Mouse (Mus musculus) erythroblast, adult 5-6 weeks (primary cell): ENCODE data around the gene Zdhhc22. TPM values are rescaled to one million over a fixed set of nuclear protein-coding genes. Genes with fewer than 3 reads are reported as not detected.

Experiments
- ATAC-seq: replicated peaks from 2 replicates; pipeline ENCODE4 v1.8.0; 2016; ENCODE audit warnings: moderate number of reproducible peaks, mild to moderate bottlenecking, moderate TSS enrichment, inconsistent platforms; ENCODE audit not compliant: poor library complexity, low FRiP score, severe bottlenecking
- total RNA-seq, 2 experiments: library from RNA; stranded (forward) in 1 of 2; stranded (reverse) in 1 of 2; fragments of 150-400 nt in 1 of 2; fragments of 200-764, 138-1000 nt in 1 of 2; gene quantifications; 2 replicates each; pipeline versions ENCODE4 v1.2.3 to v1.2.4; 2015 to 2017; ENCODE audit warnings: low replicate concordance in 2 of 2

The Zdhhc22 gene
- not detected in 2 replicates for total RNA-seq (2015; ENCODE audit: low replicate concordance)
- total RNA-seq (2017; ENCODE audit: low replicate concordance) = 0.43 TPM in 1 of 2 replicates, not detected in the other

DNA sequence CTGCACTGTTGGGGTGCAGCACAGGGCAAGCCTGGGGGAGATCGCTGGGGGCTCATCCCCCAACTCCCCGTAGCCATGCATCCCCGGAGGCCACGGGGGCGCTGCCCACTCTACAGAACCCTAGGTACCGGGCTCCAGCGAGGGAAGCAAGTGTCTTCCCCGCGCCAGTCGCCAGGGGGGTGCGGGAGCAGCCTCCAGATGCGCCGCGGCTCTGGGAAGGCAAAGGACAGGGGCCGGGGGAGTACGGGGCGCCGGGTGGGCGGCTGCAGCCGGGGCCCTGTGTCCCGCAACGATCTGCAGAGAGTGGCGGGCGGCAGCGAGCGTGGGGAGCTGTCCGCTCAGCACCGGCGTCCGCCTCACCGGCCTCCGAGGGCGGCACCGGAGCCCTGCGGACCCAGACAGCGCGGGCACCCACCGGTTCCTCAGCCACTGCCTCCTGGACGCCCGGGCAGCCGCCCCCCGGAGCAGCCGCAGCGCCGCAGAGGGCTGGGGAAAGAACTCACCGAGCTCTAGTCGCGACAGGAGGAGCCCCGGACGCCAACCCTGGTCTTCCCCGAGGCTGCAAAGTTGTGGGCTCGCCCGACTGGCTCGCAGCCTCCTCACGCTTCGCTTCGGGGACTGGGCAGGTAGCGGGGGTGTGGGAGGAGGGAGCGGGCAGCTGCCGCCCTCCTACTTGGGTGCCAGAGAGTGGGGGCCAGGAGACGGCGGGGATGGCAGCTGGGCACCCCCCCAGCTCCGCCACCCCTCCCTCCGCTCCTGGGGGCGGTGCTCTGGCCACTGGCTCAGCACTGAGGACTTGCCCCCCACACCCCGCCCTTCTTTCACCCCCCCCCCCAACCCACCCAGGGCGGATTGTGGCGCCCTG lies at the start of gene Zdhhc22:
Gene Zdhhc22, minus strand, starts transcription at position 541 of the 865 bp plus-strand sequence.
- no peak for ATAC-seq

DNA sequence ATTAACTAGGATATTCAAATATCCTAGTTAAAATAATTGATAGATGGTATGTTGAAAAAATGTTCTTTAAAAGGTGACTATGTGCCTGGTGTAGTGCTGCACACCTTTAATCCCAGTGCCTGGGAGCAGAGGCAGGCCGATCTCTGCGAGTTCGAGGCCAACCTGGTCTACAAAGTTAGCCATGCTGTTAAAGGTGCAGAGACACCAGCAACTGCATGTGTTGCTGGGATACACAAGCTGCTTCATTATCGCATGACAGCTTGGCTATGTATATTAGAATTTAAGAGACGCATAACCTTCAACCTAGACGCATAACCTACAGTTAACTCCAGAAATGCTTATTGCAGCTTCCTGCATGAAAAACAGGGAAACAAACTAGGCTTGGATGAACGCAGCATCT lies 46.4 kb upstream of the Zdhhc22 start:
- no peak for ATAC-seq

DNA sequence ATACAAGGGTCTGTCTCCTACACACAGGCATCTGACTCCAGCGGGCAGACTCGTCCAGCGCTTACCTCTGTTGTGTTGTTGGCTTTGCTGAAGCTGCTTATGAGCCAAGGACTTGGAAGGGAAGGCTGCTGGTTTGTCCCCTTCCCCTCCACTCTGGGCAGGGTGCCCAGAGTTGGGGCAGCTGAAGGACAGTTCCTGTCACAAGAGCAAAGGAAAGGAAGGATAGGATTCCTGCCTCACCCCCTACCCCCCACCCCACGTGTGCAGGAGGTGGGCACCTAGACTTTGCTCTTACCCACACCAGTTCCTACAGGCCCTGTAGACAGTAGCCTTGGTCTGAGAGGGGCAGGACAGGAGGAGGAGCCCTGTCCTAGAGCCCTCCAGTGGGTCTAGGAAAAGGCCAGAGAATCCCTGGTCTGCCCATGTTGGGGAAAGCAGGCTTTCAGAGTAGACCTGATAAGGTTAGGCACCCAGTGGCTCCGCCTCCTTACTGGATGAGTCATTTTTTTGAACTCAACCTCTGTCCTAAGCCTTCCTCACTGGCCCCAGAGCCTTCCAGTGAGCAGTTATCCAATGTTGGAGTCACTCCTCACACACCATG lies 41.0 kb upstream of the Zdhhc22 start:
- no peak for ATAC-seq

DNA sequence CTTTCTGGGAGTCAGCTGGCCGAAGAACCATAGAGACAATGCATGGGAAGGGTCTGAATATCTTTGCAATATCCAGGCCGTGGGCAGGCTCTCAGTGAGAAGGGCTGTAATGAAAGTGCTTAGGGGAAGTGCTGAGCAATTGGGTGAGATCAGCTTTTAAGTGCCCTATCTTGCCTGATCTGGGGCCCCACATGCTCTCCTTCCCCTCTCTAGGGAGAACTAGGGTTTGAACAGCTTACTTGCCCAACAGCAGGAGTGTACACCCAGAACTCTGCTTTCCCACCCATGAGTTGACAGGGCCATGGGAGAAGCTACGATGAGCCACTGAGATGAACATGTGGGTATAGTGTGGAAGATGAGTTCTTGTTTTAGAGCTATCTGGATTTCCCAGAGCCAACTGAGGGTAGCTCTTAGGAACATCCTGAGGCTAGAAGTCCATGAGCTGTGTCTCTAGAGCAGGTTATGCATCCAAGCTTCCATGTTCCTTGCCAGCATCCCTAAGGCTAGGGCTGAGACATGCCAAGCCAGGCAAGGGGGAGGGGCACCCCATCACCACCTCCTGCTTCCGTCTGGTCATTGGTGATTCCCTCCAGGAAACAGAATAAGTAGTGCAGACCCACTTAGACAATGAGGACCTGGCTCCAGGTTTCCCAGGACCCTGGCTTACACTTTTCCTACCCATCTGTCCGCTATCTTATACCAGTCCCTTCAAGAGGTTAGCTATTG lies 39.2 kb upstream of the Zdhhc22 start:
- no peak for ATAC-seq

DNA sequence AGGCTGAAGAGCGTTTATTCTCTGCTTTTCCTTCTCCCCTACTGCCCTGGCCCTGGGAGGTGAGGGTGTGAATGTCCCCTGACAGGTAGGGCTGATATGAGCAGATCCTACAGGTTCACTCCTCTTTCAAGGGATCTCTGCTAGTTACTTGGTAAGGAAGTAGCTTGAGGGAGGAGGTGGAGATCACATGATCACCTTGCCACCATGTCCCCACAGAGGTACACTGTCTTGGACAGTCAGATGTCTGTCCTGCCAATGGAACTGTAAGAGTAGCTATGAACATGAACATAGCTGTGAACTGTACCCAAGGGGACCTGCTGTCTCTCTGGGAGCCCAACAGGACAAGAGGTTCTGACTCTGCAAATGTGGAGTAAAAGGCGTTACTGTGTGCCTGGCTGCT lies 37.8 kb upstream of the Zdhhc22 start:
- no peak for ATAC-seq

DNA sequence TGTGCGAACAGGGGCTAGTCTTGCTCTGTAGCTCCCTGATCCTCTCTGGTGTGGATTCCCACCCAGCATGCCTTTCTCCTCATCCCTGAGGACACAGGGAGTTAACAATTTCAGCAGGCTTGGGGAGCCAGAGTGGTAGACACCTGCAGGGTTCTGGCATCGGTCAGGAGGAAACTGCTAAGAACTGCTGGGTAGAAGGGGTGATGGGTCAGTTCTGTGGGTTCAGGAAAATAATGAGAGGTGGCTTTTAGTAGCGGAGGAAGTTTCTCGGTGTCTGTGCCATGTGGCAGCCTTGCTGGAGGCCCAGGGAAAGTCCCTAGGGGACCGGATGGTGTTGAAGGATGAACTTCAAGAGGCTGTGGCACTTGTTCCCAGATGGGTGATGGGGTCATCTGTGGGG lies 37.2 kb upstream of the Zdhhc22 start:
- no peak for ATAC-seq

DNA sequence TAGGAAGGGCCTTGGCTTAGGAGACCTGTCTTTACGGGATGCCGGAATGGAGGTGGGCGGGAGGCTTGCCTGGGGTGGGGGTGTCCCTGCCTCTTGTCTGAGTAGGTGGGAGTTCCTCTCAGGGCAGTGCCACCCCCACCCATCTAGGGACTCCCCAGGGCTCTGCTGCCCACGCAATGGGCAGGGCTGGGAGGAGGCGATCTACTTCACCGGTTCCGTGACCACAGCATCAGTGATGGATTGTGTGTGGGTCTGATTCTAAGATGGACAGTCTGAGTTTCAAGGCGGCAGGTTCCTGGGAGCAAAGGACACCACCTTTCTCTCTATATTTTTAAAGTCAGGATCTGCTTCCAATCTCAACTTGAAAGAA lies 36.6 kb upstream of the Zdhhc22 start:
- ATAC-seq = no peak

DNA sequence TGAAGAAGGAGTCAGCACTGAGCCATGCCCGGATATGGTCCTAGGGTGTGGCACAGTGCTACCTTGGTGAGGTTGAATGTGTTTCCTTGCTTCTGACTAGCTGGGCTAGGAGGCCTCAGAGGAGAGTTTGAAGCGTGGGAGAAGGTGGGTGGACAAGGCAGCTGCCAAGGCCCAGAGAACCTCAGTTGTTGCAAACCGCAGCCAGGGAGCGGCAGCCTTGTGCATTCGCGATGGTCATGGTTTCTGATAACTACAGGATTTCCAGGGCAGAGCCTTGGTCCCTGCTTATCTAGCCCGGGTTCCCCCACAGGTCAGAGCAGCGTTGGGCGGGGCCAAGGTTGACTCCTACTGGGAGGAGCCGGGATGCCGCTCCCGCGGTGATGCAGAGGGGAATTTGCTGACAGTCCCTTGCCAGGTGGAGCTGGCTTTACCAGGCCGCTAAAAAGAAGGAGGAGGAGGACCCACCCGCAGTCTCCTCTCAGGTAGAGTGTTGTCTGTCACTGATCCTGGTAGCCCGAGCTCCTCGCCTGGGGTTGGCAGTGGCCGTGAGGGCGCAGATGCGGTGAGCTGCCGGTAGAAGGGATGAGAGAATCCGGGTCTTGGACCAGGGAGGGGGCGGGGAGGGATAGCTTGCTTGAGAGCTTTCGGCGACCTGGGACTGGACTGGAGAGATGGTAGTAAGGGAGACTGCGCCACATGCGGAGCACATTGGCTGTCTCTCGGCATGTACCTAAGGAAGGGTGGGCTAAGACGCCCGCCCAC lies 36.1 kb upstream of the Zdhhc22 start:
- ATAC-seq = 0 out of 2 replicates have a peak, but pooled peaks have one; percentile 40

DNA sequence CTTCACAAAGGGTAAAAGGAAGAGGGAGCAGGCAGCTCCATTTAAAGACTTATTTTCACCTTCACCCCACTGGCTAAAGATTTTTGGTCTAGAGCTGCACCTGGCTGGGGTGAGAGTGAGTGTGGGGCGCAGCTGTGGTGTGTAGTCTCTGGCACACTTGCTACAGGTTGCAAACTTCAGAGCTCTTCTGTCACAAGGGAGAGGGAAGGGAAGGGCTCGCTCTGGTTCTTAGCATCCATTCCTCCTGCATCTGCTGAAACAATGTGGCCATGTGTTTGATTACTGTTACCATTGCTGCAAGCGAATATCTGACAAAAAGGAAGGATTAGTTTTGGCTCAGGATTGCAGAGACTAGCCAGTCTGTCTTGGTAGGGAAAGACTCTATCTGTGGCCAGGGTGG lies 33.2 kb upstream of the Zdhhc22 start:
- no peak for ATAC-seq

DNA sequence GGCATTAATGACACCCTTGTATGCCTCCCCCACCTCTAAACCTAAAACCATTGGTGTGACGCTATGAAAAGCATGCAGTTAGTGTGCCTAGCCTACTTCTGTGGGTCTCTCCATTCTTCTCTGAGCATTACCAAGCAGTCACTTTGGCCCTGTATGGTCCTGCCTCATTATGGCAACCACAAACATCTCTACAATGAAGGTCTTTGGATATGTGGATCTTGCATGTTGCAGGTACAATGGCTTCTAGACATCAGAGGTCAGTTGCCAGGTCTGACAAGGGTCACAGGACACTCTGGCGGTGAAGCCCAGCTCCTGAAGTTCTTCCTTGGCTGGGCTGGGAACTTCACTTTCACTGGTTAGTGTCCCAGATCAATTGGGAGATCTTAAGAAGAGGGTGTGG lies 31.8 kb upstream of the Zdhhc22 start:
- ATAC-seq = no peak

DNA sequence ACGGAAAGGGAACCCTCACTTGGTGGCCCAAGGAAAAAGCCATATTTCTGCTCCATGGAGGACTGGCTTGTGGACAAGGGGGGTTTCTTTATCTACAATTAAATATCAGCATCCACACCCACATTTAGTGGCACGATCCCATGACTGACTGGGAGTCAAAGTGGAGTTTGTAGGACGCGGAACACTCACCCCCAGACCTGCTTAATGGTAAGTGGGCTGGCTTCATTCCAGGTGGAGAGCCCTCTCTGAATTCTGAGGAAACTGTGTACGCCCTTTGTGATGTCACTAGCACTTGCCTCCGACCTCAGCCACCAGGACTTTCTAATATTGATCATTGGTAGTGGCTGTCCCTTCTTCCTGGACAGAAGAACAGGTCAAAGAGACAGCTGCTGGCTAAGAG lies 30.8 kb upstream of the Zdhhc22 start, which contains the start of gene Tmem63c:
Gene Tmem63c, plus strand, starts transcription at position 301 of the 400 bp plus-strand sequence.
- ATAC-seq = no peak

DNA sequence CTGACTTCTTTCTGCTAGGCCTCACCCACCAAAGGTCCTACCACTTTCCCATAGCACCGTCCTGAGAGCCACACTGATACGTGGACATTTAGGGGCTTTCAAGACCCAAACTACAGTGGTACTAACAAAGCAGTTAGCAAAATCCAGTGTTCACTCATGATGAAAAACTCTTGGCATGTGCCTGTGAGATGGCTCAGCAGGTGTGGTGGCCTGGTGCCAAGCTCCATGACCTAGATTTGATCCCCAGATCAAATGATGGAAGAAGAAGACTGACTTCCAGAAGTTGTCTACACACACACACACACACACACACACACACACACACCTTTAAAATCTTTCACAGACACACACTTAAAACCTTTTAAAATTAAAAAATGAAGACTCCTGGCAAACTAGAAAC lies 28.5 kb upstream of the Zdhhc22 start:
- no peak for ATAC-seq

DNA sequence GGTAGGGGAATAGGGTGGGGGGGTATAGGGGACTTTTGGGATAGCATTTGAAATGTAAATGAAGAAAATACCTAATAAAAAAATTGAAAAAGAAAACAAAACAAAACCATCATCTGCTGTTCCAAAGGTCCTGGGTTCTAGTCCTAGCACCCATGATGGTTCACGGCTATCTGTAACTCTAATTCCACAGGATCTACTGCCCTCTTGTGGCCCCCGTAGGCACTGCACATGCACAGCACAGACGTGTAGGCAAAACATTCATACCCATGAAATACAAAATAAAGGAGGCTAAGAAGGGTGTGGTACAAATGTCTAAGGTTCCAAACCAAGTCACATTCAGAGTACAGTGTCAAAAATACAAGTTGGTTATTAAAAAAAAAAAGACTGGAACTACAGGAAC lies 26.8 kb upstream of the Zdhhc22 start:
- ATAC-seq = peak; percentile 73; the same call in 1 of the 2 replicates

DNA sequence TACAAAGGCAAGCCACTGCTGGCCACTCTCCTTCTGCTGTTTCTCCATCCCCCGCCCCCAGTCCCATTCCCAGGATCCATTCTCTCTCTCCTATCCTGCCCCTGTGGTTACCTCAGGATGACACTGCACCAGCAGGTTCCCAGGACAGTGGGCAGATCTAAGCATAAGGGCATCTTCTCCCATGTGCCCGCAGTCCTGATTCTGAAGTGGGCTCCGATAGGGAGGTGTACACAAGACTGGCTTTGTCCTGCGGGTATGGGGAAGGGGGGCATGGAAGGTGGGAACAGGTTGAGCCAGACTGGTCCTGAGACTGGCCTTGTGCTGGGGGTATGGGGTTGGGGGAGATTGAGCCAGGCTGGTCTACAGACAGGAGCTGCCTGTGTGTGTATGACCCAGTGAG lies 14.4 kb upstream of the Zdhhc22 start:
- no peak for ATAC-seq

DNA sequence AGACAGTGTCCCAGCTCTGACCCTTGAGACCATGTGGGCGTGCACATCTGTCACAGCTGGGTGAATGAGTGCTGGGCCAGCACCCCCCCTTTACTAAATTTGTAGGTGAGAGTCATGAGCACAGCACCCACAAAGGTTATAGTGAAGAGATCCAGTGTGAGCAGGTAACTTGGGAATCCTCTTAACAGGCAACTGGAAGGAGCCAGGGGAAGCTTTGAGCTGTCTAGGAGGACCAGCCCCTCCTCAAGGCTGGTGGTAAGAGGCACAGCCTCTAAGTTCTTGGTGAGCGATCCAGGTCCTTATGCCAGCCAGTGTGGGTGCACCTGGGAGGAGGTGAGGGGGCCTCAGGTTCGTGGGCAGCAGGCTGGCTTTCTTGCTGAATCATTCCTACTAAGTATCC lies 13.4 kb upstream of the Zdhhc22 start:
- no peak for ATAC-seq

DNA sequence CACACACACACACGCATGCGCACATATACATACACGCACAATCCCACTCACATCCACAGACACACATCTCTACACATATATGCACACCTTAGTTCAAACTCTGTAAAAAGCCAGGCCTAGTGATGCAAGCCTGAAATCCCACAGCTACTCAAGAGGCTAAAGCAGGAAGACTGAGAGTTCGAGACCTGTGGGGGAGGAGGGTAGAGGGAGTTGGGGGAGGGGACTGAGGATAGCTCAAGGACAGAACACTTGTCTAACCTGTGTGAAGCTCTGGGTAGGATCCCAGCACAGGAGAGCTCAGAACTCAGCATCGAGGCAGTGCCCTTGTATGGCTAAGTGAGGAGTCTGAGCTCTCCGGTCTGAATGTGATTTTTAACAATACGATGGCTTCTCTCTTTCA lies 12.6 kb upstream of the Zdhhc22 start:
- ATAC-seq = no peak

DNA sequence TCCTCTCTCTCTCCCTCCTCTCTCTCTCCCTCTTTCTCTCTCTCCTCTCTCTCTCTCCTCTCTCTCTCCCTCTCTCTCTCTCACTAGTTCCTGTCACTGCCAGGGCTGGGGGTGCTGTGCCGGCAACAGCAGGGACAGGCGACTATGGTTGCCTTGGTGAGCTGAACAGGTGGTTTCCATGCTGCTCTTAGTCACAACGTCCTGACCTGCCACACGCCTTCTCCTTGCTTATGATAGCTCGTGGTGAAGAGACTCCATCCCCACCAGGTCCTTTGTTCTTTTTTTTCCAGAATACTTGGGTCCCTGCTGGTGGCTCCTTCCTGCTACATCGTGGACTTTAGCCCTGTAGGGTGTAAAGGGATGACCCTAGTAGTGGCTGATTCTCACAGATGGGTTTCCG lies 12.0 kb upstream of the Zdhhc22 start:
- ATAC-seq = no peak

DNA sequence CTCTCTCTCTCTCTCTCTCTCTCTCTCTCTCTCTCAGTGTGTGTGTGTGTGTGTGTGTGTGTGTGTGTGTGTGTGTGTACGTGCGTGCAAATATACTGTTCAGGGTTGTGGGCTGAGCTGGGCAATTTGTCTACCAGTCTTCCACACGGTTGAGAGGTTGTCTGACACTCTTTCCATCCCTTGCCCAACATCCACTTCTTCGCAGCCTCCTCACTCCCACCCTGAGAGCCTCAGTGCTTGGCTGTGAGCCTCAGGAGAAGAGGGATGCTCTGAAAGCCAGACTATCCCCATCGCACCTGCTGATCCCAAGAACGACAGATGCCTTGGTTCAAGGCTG lies 10.6 kb upstream of the Zdhhc22 start:
- ATAC-seq = no peak

DNA sequence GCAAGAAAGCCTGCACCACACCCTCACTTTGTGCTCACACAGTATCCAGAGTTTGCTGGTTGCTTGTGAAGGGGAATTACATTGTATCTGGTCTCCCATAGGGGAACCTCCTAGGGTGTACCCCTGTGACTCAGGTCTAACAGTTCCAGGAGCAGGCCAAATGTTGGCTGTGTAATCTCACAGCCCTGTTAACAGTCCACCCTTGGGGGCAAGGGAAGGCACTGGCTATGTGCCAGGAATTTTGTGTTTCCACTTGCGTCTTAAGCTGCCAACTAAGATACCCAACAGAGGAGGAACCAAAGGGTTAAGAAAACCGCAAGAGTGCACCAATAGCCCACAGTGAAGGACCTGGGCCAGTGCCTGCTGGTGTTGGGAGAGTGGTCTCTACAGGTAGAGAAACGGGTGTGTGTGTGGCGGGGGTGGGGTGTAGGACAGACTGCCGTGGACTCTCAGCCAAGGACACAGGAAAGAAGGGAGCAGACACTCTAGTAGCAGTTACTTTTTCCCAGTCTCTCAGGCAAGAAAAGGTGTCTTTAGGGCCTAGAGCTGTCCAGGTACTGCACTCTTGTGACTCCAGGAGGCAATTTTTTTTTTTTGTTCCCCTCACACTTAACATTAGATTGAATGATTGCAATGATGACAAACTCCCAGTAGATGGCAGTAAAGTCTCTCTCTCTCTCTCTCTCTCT lies 10.1 kb upstream of the Zdhhc22 start:
- ATAC-seq = no peak
